Mouse (Mus musculus) C2C12 (cell line): ENCODE results near the gene Cd163.

Source experiments
- CEBPB ChIP-seq: IDR thresholded peaks from one replicate; pipeline ENCODE4 v1.6.1; 2011; ENCODE audit warnings: low read depth, mild to moderate bottlenecking, control low read depth, moderate library complexity
- CTCF ChIP-seq: IDR thresholded peaks from one replicate; pipeline ENCODE4 v1.5.1; 2011; ENCODE audit not compliant: control insufficient read depth, insufficient read depth, insufficient read length
- MAX ChIP-seq: IDR thresholded peaks from one replicate; pipeline ENCODE4 v1.6.1; 2011; ENCODE audit warnings: mild to moderate bottlenecking, control low read depth
- MYOG ChIP-seq: IDR thresholded peaks from one replicate; pipeline ENCODE4 v1.6.1; 2011; ENCODE audit not compliant: control insufficient read depth, insufficient read length; ENCODE audit errors: extremely low read depth
- USF1 ChIP-seq: IDR thresholded peaks from one replicate; pipeline ENCODE4 v1.6.1; 2011; ENCODE audit warnings: low read depth, mild to moderate bottlenecking, control low read depth, moderate library complexity

DNA sequence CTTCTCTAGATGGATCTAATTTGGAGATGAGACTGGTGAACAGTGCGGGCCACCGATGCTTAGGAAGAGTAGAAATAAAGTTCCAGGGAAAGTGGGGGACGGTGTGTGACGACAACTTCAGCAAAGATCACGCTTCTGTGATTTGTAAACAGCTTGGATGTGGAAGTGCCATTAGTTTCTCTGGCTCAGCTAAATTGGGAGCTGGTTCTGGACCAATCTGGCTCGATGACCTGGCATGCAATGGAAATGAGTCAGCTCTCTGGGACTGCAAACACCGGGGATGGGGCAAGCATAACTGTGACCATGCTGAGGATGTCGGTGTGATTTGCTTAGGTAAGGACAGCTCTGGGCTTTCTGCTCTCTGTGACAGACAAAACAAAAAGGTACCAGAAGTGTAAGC lies 4.5 kb downstream of the Cd163 start:
- TF ChIP-seq CTCF: no peak
- TF ChIP-seq USF1: no peak
- TF ChIP-seq MAX: no peak
- no peak for TF ChIP-seq MYOG
- TF ChIP-seq CEBPB: no peak
